ENCODE assay signal across 12 mouse cellular contexts in the genomic region with DNA sequence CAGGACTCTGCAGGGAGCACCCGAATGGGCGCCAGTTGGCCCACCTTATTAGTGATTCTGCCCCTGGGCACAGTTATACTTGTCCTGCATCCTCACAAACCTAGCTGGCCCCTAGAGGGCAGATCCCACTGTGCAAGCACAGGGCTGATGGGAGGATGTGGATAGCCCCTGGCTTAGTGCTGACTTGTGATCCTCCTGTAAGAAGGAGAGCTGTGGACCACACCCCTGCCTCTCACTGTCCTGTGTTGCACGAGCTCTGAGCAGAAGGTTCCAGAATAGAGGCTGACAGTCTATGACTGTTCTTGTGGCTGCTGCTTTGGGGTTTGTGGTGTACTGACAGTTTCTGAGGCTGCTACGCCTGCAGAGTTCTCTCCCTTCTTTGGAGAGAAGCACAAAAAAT. TPM values are rescaled to one million over a fixed set of nuclear protein-coding genes. Genes with fewer than 3 reads are reported as not detected.
DNase-seq lines count a peak whose midpoint lies in the region; ATAC-seq and TF ChIP-seq lines count a peak whose summit lies in the region.
"Had no signal": no experiment of that assay in that cellular context is flagged by ENCODE, and none has a peak within 500 bp of the region (broad histone marks: within the 10 kb centered on the region; RNA-seq: fewer than 3 reads in every experiment).

No protein-coding gene starts in this region.

- H3K4me2 ChIP-seq in liver, embryonic 15.5 days: no peak overlapping the region
- H3K4me2 ChIP-seq: forebrain, embryonic 12.5 days had no signal

- 60% methylated on average over 4 of the region's 4 CpGs for WGBS in liver, embryonic 15.5 days (ENCODE audit: insufficient replicate concordance)

- DNase-seq in layer of hippocampus, adult 2 months (ENCODE audit: low spot score in 2 of 2): no peak
- DNase-seq in layer of hippocampus, adult 9-10 months (ENCODE audit: low spot score): no peak
- DNase-seq in CD4-positive helper T cell, adult 2 months (ENCODE audit: low read depth, low spot score): peak; percentile 80
- no peak for DNase-seq in urinary bladder, postnatal 10 days (ENCODE audit: low spot score)
- no peak for DNase-seq in cerebellum, postnatal 4 days (ENCODE audit: low spot score in 2 of 2)
- no peak for DNase-seq in layer of hippocampus, postnatal 10 days (ENCODE audit: low spot score in 2 of 2)
- DNase-seq: cerebellum, adult 11-12 months; gastrocnemius, postnatal 14 days; kidney, adult 18-20 months had no signal

- TF ChIP-seq CTCF in layer of hippocampus, adult 2 months (conservative IDR thresholded peaks at IDR 0.05): peak; percentile 42

- H3K27me3 ChIP-seq in liver, embryonic 15.5 days: no peaks in the 10 kb centered on the region
- H3K27me3 ChIP-seq: forebrain, embryonic 12.5 days had no signal

- H3K36me3 ChIP-seq in liver, embryonic 15.5 days (replicated peaks): peaks cover 28% of the 10 kb centered on the region
- H3K36me3 ChIP-seq: forebrain, embryonic 12.5 days had no signal

- H3K4me1 ChIP-seq in liver, embryonic 15.5 days (replicated peaks): peaks cover 64% of the 10 kb centered on the region
- H3K4me1 ChIP-seq: forebrain, embryonic 12.5 days had no signal

- H3K27ac ChIP-seq in layer of hippocampus, adult 2 months: peak overlapping the region; percentile 75; the same call in 1 of the 2 replicates
- peak overlapping the region; percentile 72 for H3K27ac ChIP-seq in liver, embryonic 15.5 days (replicated peaks)
- H3K27ac ChIP-seq: forebrain, embryonic 12.5 days had no signal

- no peak overlapping the region for H3K9ac ChIP-seq in liver, embryonic 15.5 days
- H3K9ac ChIP-seq: forebrain, embryonic 12.5 days had no signal

- no peaks in the 10 kb centered on the region for H3K9me3 ChIP-seq in liver, embryonic 15.5 days (replicated peaks)
- H3K9me3 ChIP-seq: forebrain, embryonic 12.5 days had no signal

- H3K4me3 ChIP-seq in layer of hippocampus, adult 2 months: no peak overlapping the region
- H3K4me3 ChIP-seq in liver, embryonic 15.5 days (replicated peaks): no peak overlapping the region
- H3K4me3 ChIP-seq: forebrain, embryonic 12.5 days had no signal

- ATAC-seq in activated CD4-positive, CD25-positive, alpha-beta regulatory T cell, adult 4 months: peak; percentile 24
- no peak for ATAC-seq in liver, embryonic 15.5 days (ENCODE audit: insufficient read depth)

RNA-seq across cellular contexts. Expression of a gene that starts 24.5 kb away (rescaled TPM):
- total RNA-seq in layer of hippocampus, adult 2 months (2021): 10 to 100 TPM; 40.6 to 40.8 TPM
- 10 to 100 TPM; 11.8 to 18.4 TPM for polyA plus RNA-seq in activated CD4-positive, CD25-positive, alpha-beta regulatory T cell, adult 4 months (2017; shearing (Covaris generic))
- 12.0 and 13.1 TPM in 2 replicates for polyA plus RNA-seq in liver, embryonic 15.5 days (2015; fragmentation: Nextera tagmentation; extraction: Ambion mirVana)
- total RNA-seq in layer of hippocampus, postnatal 10 days (2021): 10 to 100 TPM; 30.9 to 33.4 TPM

RNA-seq across cellular contexts. Expression of a gene that starts 25.2 kb away (rescaled TPM):
- 10 to 100 TPM; 45.3 to 45.4 TPM for total RNA-seq in layer of hippocampus, adult 2 months (2021)
- 10 to 100 TPM; 75.0 to 86.1 TPM for polyA plus RNA-seq in activated CD4-positive, CD25-positive, alpha-beta regulatory T cell, adult 4 months (2017; shearing (Covaris generic))
- polyA plus RNA-seq in liver, embryonic 15.5 days (2015; fragmentation: Nextera tagmentation; extraction: Ambion mirVana): 34.5 and 43.8 TPM in 2 replicates
- total RNA-seq in layer of hippocampus, postnatal 10 days (2021): 10 to 100 TPM; 34.0 to 38.9 TPM

RNA-seq across cellular contexts. Expression of a gene that starts 41.1 kb away (rescaled TPM):
- 10 to 100 TPM; 21.4 to 30.4 TPM for total RNA-seq in layer of hippocampus, adult 2 months (2021)
- 1 to 10 TPM; 1.5 to 2.7 TPM for polyA plus RNA-seq in activated CD4-positive, CD25-positive, alpha-beta regulatory T cell, adult 4 months (2017; shearing (Covaris generic))
- polyA plus RNA-seq in liver, embryonic 15.5 days (2015; fragmentation: Nextera tagmentation; extraction: Ambion mirVana): 13.8 and 16.4 TPM in 2 replicates
- total RNA-seq in layer of hippocampus, postnatal 10 days (2021): 10 to 100 TPM; 26.8 to 27.4 TPM

RNA-seq across cellular contexts. Expression of a gene that starts 41.2 kb away (rescaled TPM):
- 10 to 100 TPM; 30.3 to 37.5 TPM for total RNA-seq in layer of hippocampus, adult 2 months (2021)
- 10 to 100 TPM; 15.2 to 18.3 TPM for polyA plus RNA-seq in activated CD4-positive, CD25-positive, alpha-beta regulatory T cell, adult 4 months (2017; shearing (Covaris generic))
- 10.9 and 13.7 TPM in 2 replicates for polyA plus RNA-seq in liver, embryonic 15.5 days (2015; fragmentation: Nextera tagmentation; extraction: Ambion mirVana)
- 10 to 100 TPM; 25.2 to 30.6 TPM for total RNA-seq in layer of hippocampus, postnatal 10 days (2021)

RNA-seq across cellular contexts. Expression of a gene that starts 46.1 kb away (rescaled TPM):
- 1 to 10 TPM; 6.4 to 7.8 TPM for total RNA-seq in layer of hippocampus, adult 2 months (2021)
- polyA plus RNA-seq in activated CD4-positive, CD25-positive, alpha-beta regulatory T cell, adult 4 months (2017; shearing (Covaris generic)): not detected
- polyA plus RNA-seq in liver, embryonic 15.5 days (2015; fragmentation: Nextera tagmentation; extraction: Ambion mirVana): 0.25 and 0.40 TPM in 2 replicates
- 10 to 100 TPM; 11.3 to 12.4 TPM for total RNA-seq in layer of hippocampus, postnatal 10 days (2021)
